Mouse (Mus musculus): ENCODE measurements around the gene Shisa5. TPM values are rescaled to one million over a fixed set of nuclear protein-coding genes. Genes with fewer than 3 reads are reported as not detected.

The Shisa5 gene
- polyA plus RNA-seq, 3 experiments from 2014 or later: 1,866 to 3,808 (median 3,640) TPM

DNA sequence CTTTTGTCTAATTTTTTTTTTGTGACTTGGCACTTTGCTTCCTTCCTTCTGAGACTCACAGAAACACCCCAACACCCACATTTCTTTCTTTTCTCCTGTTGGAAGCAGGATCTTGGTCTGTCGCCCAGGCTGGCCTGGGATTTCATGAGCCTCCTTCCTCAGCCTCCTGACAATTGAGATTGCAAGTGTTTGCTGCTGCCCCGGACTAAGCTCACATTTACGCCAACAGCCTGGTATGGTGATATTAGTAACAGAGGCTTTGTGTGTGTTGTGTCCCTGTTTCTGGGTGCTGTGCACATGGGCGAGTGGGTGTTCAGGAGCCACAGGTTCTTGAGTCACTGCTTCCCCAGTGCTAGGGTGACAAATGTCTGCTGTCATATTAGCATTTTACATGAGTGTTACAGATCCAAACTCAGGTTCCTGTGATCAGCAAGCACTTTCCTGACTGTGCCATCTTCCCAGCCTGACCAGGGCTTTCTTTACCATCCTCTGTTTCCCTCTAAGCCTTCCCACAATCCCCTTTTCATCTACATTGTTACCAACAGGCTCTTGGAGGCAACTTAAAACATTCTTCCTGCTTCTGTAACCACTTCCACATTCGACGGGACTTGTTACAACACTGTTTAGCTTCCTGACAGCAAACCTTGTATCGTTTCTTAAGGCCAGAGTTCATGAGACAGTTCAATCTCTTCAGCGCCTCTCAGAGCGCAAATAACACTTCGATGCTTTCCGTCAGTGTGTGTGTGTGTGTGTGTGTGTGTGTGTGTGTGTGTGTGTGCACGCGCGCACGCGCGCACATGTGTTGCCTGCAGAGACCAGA, 15.3 kb upstream of the Shisa5 start:
- ATAC-seq: no peak

DNA sequence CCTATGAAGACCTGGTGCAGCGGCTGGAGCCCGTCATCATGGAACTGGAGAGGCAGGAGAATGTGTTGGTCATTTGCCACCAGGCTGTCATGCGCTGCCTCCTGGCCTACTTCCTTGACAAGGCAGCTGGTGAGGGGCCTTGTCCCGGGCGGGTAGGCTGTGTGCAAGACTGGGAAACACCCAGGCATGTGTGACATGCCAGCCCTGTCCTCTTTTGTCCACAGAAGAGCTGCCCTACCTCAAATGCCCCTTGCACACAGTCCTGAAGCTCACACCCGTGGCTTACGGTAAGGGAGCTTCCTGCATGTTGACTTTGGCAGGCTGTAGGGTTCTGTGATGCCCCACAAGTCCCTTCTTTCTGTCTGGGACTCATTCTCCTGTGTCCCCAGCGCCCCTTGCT, 10.8 kb upstream of the Shisa5 start:
- no peak for ATAC-seq

DNA sequence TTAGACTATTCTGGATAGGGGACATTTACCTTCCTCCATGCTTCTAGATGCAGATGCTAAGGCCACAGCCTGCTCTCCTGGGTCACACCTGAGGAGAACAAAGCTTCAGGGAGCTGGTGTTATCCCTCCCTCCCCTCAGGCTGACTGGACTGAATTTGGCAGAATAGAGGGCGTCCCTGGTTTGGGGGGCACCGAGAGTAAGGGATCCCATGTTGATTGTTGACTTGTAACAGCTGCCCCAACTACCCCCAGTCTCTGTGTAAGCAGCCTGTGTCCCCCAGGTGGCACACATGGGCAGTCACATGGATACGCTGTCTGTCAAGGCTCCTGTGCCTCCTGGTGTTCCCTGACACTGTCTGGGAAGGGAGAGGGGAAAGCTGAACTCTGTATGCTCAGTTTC, 9.9 kb upstream of the Shisa5 start:
- no peak for ATAC-seq

DNA sequence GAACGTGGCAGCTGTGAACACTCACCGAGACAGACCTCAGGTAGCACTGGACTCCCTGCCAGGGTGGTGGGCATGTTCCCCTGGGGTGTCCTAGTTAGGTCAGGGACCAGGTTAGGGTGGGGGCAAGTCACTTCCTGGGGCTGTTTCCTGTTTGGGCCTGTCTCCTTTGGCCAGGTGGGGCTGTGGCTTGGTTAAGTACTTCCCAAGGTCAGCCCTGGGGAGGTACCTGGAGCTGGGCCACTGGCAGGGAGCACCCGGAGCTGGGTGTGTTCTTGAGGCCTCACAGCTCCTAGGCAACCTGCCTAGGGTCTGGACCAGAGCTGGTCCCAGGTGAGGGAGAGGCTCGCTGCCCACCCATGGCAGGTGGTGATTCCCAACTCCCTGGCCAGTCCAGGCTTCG, 9.4 kb upstream of the Shisa5 start:
- no peak for ATAC-seq

DNA sequence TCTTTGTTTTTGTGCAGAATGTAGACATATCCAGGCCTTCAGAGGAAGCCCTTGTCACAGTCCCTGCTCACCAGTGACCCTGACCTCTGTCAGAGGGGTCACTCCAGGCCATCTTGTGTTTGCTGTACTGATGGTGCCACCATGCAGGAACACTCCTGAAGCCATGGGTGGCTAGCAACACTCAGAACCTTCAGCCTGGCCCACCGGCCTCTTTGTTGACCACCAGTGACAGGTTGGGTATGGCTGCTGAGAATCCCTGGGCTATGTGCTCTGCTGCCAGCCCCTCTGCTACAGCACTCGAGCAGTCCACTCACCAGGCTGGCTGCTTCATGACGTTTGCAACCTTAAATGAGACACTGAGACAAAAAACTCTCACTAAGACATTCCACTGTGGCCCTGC, 8.1 kb upstream of the Shisa5 start:
- ATAC-seq: no peak

DNA sequence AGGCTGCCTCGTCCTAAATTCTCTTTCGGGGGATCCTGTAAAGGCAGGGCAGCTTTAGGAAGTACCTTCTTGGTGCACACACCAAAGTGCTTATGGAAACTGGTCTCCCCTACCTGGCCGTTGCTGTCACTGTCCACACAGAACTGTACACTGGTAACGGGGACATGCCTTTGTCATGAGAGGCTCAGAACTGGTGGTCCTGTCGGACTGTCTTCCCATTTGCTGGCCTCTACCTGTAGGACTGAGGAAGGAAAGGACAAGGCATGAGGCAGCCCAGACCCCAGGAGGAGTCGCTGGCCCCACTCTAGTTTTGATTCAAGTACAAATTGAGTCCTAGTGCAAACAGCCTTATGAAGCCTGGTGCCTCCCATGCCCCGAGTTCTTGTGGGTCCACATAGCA, 7.4 kb upstream of the Shisa5 start:
- ATAC-seq: no peak

DNA sequence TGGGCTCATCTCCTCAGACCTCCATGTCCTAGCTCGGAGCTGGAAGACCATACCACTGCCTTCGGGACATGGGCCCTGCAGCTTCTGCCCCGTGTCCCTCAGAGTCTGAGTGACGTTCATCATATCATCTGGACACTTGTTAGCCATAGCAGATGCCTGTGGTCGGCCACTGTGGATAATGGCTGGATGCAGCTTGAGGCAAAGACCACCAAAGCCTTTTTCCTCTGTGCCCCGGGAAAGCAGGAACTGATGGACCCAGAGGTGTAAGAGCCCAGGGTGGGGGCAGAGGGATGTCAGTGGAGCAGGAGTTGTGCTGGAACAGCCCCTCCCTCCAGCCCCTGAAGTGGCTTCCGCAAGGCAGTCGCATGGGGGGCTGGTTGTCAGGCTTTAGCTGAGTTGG, 6.7 kb upstream of the Shisa5 start:
- no peak for ATAC-seq

DNA sequence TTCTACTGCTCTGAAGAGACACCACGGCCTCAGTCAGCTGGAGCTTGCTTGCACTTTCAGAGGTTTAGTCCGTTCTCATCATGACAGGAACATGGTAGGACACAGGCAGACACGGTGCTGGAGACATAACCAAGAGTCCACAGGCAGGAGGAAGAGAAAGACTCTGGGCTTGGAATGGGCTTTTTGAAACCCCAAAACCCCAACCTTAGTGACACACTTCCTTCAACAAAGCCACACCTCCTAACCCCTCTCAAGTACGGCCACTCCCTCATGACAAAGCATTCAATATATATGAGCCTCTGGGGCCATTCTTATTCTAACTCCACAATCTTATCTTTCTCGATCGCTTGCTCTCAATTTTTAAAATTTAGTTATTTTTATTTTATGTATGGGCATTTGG, 5.9 kb upstream of the Shisa5 start:
- ATAC-seq: no peak

DNA sequence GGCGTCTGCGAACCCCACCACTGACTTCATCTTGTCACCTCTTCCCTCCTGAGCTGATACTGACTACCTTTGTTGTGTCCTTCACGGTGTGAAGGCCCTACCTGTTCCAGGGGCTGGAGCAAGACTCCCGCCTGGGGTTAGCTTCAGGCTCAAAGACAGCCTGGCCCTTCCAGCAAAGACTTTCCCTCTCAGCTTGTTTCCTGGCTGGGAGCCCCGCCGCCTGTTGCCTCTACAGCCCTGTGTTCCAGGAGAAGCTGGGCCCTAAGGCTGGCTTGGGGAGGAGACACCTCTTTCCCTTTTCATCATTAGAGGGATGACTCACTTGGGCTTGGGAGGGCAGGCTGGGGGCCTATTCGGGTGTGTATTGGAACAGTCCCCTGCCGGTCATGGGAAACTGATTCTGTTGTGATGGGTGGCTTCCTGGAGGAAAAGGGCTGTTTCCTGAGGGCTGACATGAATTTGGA, 568 bp downstream of the Shisa5 start:
- ATAC-seq: peak; percentile 21

DNA sequence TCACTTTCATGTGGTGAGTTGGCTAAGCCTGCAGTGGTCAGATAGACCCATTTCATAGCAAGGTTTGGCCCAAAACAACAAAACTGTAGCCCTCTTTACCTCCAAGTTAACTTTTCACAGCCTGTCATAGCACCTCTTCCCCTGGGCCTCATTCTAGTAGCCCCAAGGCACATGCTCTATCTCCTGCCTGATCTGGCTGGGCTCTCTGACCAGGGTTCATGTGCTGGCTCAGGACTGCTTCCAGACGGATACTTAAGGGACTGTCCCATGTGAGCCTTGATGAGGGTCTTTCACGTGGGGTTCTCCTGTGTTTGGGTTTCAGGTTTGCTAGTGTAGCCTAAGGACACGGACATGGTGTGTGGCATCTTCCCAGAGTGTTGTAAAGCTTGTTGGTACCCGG, 1.3 kb downstream of the Shisa5 start:
- no peak for ATAC-seq

DNA sequence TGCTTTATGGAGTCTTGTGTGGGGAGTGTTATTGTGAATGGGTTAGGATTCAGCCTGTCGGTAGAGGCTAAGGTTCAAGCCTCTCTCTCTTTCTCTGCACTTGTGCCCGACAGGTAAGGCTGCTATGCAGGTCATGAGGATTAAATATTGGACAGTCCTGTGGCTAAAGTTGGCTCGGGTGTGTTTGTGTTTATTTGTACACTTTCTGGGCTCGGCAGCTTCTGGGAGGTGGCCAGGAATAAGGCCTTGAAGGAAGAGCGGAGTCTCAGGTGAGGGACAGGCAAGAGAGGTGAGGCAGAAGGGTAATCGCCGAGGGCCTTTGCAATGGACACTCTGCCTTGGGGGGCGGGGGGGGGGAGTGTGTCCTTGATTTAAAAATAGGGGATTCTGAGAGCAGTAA, 1.9 kb downstream of the Shisa5 start:
- ATAC-seq: no peak

DNA sequence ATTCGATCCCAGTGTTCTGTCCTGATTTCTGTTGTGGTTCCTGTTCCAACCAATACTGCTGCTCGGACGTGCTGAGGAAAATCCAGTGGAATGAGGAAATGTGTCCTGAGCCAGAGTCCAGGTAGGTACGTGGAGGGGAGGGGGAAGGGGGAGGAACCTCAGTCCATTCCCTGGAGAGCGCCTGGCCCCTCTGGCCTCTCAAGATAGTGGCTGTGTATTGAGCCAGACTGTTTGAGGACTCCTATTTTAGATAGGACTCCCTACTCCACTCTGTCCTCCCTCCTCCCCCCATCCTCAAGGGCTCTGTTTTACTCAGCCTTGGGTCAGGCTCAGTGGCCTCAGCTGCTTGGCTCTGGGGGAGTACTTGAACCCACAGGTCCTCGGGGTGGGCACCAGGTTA, 2.5 kb downstream of the Shisa5 start:
- ATAC-seq: no peak

DNA sequence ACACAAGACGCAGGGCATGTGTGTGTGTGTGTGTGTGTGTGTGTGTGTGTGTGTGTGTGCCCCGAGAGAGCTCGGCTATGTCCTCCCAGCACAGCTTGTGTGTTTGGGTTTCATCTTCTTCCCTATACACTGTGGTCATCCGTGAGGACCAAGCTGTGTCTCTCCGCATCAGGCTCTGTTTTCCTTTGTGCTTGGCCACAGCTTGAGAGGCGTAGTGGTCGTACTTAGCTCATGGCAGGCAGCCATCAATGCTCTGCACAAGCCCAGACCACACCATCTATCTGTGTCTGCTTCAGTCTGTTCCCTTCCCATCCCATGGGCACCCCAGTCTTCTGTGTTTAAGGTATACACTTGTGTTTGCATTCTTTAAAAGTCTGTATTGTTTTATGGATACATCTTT, 3.0 kb downstream of the Shisa5 start:
- ATAC-seq: no peak

DNA sequence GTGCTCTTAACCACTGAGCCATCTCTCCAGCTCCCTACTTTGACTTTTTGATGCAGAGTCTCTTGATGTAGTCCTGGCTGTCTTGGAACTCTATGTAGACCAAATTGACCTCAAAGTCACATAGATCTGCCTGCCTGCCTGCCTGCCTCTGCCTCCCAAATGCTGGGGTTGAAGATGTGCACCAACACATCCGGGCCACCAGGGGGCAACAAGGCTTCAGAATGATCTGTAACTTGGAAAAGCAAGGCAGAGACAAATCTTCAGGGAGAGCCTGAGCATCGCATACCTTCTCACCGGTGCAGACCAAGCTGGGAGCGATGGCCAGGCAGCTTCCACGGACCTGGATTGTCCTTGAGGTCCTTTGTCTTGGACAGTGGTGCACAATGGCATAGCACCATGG, 7.9 kb downstream of the Shisa5 start:
- ATAC-seq: peak; percentile 49

DNA sequence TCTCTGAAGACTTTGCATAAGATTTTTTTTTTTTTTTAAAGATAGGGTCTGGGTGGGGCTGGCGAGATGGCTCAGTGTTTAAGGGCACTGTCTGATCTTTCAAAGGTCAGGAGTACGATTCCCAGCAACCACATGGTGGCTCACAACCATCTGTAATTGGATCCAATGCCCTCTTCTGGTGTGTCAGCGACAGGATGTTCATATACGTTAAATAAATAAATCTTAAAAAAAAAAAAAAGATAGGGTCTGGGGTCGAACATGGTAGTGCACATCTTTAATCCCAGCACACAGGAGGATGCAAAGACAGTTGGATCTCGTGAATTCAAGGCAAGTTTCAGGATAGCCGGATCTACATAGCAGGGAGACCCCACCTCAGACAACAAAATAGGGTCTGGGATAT, 11.0 kb downstream of the Shisa5 start:
- ATAC-seq: no peak

DNA sequence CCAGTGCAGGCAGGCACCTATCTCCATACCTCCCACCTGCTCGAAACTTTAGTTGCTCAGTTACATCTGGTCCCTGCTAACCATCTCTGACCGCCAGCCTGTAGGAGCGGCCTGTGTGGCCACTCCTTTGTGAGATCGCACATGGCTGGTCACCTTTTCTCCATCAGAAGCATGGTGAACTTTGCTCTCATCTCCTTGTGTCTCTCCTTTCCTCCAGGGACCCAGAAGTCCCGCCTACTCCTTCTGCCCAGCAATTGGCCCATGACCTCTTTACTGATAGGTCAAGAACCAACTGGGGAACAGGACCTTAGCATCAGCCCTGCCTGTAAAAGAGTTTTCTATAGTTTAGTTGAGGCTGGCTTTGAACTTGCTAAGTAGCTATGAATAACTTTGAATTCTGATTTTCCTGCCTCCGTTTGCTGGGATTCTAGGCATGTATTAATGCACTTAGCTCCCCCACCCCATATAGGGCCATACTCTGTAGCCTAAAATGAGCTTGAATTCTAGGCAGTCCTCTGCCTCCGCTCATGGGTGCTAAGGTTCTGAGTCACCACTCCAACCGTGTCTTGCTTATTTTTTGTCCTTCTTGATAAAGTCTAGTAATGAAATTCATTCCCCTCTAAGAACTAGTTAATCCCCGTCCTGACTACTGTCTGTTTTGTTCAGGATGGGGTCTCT, 11.8 kb downstream of the Shisa5 start:
- no peak for ATAC-seq

DNA sequence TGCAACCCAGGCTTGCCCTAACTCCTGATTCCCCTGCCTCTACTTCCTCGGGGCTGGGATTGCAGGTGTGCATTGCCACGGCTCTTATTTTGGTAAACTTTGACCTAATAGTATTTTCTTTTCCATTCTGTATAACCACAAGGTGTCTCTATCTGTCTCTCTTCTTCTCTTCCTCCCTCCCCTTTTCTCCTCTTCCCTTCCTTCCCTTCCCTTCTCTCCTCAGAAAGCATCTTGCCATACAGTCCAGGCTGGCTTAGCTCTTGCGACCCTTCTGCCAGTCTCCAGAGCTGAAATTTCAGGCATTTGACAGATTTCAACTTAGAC, 12.3 kb downstream of the Shisa5 start:
- ATAC-seq: no peak

DNA sequence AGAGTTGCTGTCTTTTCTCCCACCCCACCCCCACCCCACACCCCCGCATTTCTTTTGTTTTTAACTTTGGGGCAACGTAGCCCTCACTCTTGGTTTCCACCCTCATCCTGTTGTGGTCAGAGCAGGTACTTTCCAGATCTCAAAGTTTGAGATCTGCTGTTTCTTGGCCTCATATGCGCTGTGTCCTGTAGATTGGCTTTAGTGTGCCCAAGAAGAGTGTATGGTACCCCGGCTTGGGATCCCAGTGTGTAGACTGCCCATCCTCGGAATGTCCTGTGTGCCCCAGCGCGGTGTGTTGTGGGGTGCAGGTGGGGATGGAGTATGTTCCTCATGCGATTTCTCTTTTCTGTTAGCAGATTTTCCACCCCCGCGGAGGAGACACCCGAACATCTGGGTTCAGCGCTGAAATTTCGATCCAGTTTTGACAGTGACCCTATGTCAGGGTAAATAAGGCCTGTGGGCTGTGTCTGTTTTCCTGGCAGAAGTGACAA, 12.7 kb downstream of the Shisa5 start:
- peak; percentile 51 for ATAC-seq

DNA sequence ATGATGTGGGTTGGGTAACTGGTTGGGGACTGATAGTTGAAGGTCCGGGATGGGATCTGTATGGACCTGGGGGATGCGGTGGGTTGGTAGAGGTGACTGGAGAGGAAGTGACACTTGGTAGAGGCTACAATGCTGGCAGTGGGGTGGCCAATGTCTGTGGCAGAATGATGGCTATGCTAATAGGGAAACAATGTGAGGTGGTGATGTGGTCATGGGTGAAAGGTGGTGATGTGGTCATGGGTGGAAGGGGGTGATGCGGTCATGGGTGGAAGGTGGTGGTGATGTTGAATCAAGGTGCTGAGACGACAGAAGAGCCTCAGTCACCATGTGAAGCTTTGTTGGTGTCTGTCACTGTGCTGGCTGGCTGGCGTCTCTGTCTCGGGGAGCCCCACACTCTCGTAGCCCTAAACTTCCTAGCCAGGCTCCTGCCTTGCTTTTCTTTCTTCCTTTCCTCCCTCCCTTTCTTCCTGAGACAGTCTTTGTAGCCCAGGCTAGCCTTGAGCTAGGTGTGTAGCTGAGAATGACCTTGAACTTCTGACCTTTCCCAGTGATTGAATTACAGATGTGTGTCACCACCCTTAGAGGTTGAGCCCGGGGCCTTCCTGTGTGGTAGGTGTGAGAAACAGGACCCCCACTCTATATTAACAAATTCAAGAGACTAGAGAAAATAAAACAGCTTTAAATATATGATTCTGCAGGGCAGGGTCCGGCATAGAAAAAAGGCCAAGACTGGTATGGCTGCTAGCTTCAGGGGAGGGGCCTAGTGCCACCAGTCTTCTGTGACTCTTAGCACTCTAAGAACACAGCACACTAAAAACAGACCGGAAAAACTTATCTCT, 13.5 kb downstream of the Shisa5 start:
- peak; percentile 35 for ATAC-seq

DNA sequence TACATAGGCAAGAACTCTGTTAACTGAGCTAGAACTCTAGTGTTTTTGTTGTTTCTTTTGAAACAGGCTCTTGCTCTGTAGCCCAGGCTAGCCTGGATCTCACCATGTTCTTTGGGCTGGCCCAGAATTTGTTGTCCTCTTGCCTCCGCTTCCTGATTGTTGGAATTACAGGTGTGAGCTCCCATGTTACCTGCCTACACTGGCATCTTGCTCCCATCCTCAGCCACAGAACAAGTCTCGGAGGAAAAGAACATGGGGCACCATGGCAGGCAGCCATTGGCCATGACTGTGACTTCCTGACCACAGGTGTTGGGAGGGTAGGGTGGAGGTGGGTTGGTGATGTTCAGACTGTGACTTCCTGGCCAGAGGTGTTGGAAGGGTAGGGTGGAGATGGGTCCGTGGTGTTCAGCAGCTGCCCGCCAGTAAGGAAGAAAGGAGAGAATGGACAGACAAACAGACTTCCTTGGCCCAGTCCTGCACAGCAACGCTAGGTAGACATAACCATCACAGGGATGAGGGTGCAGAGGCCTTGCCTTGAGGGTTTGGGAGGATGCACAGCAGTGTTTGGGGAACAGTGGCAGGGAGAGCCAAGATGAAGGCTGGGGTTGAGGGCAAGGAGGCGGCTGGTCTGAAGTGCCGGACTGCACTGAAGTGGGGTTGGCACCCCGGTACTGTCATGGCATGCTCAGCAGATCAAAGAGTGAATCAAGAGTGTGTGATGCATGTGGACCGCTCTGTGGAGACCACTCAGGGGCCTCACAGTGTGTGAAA, 14.3 kb downstream of the Shisa5 start:
- ATAC-seq: peak; percentile 26

DNA sequence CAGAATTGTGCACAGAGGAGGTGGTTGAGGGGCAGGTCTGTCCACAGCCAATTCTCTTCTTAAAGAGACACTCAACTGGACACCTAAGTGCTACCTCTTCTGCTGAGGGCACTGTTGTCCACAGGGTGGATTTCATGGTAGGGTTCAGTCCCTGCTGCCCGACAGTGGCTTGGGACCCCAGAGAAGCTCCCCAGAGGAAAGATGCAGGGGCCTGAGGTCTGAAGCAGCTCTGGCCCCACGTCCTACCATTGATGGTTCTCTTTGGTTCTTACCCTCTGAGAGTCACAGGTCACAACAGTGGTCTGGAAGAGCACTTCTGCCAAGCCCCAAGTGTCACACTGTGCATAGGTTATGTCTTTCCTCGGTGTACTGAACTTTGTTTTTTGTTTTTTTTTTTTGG, 15.0 kb downstream of the Shisa5 start:
- no peak for ATAC-seq

DNA sequence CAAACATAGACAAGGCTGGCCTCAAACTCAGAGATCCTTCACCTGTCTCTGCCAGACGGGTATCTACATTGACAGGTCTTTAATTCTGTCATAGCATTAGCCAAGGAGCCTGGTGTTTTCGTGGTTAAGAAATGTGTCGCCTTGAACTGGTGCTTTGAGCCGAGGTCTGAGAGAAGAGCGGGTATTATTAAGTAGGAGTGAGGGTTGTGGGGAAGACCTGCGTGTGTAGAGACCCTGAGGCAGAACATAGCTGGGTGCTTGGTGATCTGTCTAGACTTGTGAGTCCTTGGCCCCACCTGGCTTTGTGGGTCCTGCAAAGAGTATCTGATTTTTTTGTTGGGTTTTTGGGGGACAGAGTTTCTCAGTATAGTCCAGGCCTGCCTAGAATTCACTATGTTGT, 15.5 kb downstream of the Shisa5 start:
- no peak for ATAC-seq

DNA sequence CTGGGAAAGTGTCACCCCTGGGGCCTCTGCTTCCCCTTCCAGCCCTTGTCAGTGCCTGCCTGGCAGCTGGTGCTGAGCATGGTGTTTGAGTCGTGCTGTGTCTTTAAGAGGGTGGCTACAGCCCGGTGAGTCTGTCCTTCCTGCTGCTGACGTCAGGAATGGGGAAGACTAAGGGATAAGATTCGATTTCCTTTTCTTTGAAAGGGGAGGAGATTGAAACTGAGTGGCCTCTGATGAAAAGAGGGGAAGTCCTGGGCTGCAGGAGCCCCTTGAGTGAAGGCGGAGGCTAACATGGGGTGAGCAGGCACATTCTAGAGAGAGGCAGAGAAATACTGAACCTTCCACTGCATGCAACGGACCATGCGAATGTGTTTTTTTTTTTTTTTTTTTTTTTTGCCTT, 16.3 kb downstream of the Shisa5 start:
- peak; percentile 42 for ATAC-seq
